Mouse (Mus musculus): ENCODE results near the gene Bcam. TPM values are rescaled to one million over a fixed set of nuclear protein-coding genes. Genes with fewer than 3 reads are reported as not detected.

Bcam gene
- total and polyA plus RNA-seq, 2 experiments from 2014 or later: 12.7 to 19.5 TPM

DNA sequence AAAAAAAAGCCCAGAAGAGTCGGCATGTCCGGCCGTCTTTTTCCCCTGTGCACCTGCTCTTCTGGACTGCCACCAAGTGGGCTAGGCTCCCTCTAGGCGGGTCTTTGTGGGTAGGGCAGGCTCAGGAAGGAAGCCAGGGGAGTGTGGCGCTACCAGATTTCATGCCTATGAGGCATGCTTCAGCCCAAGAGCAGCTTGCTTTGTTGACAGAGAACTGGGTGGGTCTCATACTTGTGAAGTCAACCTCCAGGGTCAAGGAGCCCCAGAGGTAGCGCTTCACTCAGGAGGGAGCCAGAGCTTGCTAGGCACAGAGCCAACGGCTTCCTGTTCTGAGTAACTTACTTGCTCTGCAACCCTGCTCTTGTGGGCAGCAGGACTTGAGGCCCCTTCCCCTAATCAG lies 17.2 kb downstream of the Bcam start:
- H3K36me3 ChIP-seq (ENCODE audit: insufficient read depth): no peaks in the 10 kb centered on the region
- ATAC-seq: no peak
- no peak for DNase-seq
- no peaks in the 10 kb centered on the region for H3K9me3 ChIP-seq (ENCODE audit: low read length)
- TF ChIP-seq CTCF (IDR thresholded peaks at IDR 0.05; ENCODE audit: low read depth): no peak
- no peak overlapping the region for H3K27ac ChIP-seq (ENCODE audit: low read depth, low read length)
- H3K4me3 ChIP-seq (ENCODE audit: low read depth, low read length): no peak overlapping the region
- H3K4me2 ChIP-seq (ENCODE audit: low read depth): no peak overlapping the region
- H3K27me3 ChIP-seq (ENCODE audit: insufficient read depth, low read length): no peaks in the 10 kb centered on the region
- no peak overlapping the region for H3K9ac ChIP-seq
- peaks cover 5% of the 10 kb centered on the region; the same call in 1 of the 2 replicates for H3K4me1 ChIP-seq (ENCODE audit: insufficient read depth)
- 81% methylated on average over 7 of the region's 7 CpGs for WGBS

DNA sequence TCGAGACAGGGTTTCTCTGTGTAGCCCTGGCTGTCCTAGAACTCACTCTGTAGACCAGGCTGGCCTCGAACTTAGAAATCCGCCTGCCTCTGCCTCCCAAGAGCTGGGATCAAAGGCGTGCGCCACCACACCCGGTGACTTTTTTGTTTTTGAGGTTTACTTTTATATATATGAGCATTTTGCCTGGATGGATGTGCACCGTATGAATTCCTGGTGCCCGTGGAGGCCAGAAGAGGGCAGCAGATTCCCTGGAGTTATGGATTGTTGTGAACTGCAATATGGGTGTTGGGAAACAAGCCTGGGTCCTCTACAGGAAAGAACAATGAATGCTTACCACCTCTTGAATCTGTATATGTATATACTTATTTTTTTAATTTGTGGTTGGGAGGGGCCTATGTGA lies 18.2 kb downstream of the Bcam start:
- no peak overlapping the region for H3K4me2 ChIP-seq (ENCODE audit: low read depth)
- peak; percentile 36; the same call in 1 of the 2 replicates for TF ChIP-seq CTCF (IDR thresholded peaks at IDR 0.05; ENCODE audit: low read depth)
- H3K9ac ChIP-seq: no peak overlapping the region
- H3K9me3 ChIP-seq (ENCODE audit: low read length): no peaks in the 10 kb centered on the region
- DNase-seq (no peak), ATAC-seq (no peak)
- no peaks in the 10 kb centered on the region for H3K36me3 ChIP-seq (ENCODE audit: insufficient read depth)
- H3K4me3 ChIP-seq (ENCODE audit: low read depth, low read length): no peak overlapping the region
- no peaks in the 10 kb centered on the region for H3K27me3 ChIP-seq (ENCODE audit: insufficient read depth, low read length)
- no peak overlapping the region for H3K27ac ChIP-seq (ENCODE audit: low read depth, low read length)
- 70% methylated on average over 8 of the region's 8 CpGs for WGBS
- peaks cover 14% of the 10 kb centered on the region for H3K4me1 ChIP-seq (ENCODE audit: insufficient read depth)

DNA sequence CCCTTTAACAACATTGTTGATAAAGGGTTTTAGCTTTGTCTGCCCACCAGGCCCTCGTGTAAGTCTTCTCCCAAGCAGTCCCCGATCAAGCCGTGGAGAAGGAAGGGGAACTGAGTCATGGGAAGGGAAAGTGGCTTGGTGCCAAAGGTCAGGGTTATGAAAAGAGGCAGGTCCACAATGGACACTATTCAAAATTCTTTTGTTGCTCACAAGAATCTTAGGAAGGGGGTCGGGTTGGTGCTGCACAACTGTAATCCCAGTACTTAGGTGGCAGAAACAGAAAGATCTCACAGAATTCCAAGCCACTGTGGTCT lies 19.8 kb downstream of the Bcam start:
- peaks cover 21% of the 10 kb centered on the region for H3K4me1 ChIP-seq (ENCODE audit: insufficient read depth)
- no peak for TF ChIP-seq CTCF (IDR thresholded peaks at IDR 0.05; ENCODE audit: low read depth)
- H3K4me2 ChIP-seq (ENCODE audit: low read depth): no peak overlapping the region
- H3K9ac ChIP-seq: no peak overlapping the region; the same call in 1 of the 2 replicates
- no peaks in the 10 kb centered on the region for H3K36me3 ChIP-seq (ENCODE audit: insufficient read depth)
- no peak overlapping the region for H3K27ac ChIP-seq (ENCODE audit: low read depth, low read length)
- no peaks in the 10 kb centered on the region for H3K27me3 ChIP-seq (ENCODE audit: insufficient read depth, low read length)
- H3K9me3 ChIP-seq (ENCODE audit: low read length): no peaks in the 10 kb centered on the region
- ATAC-seq: no peak
- H3K4me3 ChIP-seq (ENCODE audit: low read depth, low read length): no peak overlapping the region
- no peak for DNase-seq
- 57% methylated on average over 4 of the region's 4 CpGs for WGBS

DNA sequence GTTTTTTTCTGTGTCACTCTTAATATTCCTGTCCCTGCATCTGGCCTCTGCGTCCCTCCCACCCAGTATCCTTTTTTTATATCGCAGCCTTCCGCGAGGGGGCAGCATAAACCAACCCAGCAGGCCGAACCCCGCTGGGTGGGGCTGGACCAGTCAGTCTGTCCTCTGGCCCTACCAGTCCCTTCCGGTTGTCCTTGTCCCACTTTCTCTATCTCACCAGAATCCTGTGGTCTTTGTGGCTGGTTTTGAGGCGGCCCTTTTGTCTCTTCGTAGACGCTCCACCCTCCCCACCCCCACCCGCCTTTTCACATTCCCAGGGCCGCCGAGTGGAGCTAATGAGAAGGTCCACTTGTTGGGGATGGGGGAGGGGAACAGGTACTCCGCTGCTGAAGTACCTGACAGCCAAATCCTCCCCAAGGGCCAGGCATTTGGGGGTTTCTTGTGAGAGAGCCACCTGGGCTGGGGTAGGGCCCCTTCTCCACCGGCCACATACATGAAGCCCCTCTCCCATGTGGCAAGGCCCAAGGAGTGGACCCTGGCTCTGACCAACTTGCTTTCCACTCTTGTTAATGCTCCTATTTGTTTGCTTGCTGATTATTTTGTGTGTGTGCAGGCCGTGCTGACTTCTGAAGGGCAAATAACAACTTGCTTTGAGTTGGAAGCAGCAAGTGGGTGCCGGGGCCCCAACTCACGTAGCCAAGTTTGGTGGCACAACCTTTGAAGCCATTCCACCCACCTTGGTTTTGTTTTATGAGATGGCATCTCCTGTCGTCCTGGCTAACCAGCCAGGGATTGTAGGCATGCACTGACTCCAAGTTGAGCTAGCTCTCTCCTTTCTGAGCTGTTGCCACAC lies 20.4 kb downstream of the Bcam start, which contains the start of gene Nectin2:
Nectin2 (minus strand) TSS at position 267 of the 853 bp plus-strand sequence.
- Histone ChIP-seq H3K4me2 (ENCODE audit: low read depth) (peak within 1 kb of the TSS; percentile 85), H3K4me3 (ENCODE audit: low read depth, low read length) (peak within 1 kb of the TSS; percentile 75), H3K9ac (peak within 1 kb of the TSS; percentile 86), H3K4me1 (ENCODE audit: insufficient read depth) (peaks cover 21% of the 10 kb centered on the region), H3K9me3 (ENCODE audit: low read length) (no peaks in the 10 kb centered on the region), H3K27ac (ENCODE audit: low read depth, low read length) (peak within 1 kb of the TSS; percentile 74), H3K27me3 (ENCODE audit: insufficient read depth, low read length) (no peaks in the 10 kb centered on the region), H3K36me3 (ENCODE audit: insufficient read depth) (no peaks in the 10 kb centered on the region)
- WGBS: 16% methylated on average over 19 of the region's 19 CpGs
- peak; percentile 84 for TF ChIP-seq CTCF (IDR thresholded peaks at IDR 0.05; ENCODE audit: low read depth)
- DNase-seq (peak; percentile 88), ATAC-seq (peak; percentile 73)

DNA sequence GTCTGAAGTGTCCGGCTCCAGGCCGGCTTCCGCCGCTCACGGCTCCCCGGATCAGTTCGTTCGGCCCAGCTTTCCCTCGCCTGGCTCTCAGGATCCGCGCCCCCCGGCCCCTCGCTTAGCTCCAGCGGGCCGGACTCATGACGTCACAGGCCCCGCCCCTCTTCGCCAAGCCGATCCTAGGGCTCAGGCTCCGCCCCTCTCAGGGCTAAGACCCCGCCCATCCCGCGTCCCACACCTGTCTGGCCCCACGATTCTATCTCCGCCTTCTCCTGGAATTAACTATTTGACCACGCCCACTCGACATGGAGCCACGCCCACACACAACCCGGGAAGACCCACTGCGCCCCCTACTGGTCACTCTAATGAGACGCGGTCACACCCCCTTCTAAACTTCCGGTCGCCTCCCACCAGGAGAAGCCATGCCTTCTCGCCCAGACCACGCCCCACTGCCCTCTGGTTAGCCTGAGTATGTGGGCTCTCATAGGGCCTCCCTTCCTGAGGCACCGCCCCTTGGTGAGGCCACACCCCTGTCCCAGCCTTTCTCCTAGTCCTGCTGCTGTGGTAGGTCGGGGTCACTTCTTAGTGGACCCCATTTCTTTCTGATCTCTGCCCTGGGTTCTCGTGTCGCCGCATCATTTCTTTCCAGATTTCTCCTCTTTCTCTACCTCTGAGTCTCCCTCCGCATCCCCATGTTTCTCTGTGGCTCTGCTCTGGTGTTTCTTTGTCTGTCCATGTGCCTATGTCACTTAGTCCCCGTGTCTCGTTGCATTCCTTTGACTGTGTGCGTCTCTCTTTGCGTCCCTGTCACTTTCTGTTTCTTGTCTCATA lies 21.2 kb downstream of the Bcam start:
- DNase-seq: peak; percentile 97
- peak overlapping the region; percentile 75 for H3K4me3 ChIP-seq (ENCODE audit: low read depth, low read length)
- peak; percentile 93 for TF ChIP-seq CTCF (IDR thresholded peaks at IDR 0.05; ENCODE audit: low read depth)
- H3K27ac ChIP-seq (ENCODE audit: low read depth, low read length): peak overlapping the region; percentile 74
- peak overlapping the region; percentile 86 for H3K9ac ChIP-seq
- peak overlapping the region; percentile 85 for H3K4me2 ChIP-seq (ENCODE audit: low read depth)
- WGBS: under 1% methylated on average over 45 of the region's 46 CpGs
- H3K9me3 ChIP-seq (ENCODE audit: low read length): no peaks in the 10 kb centered on the region
- ATAC-seq: peak; percentile 91
- peaks cover 21% of the 10 kb centered on the region for H3K4me1 ChIP-seq (ENCODE audit: insufficient read depth)
- H3K27me3 ChIP-seq (ENCODE audit: insufficient read depth, low read length): no peaks in the 10 kb centered on the region
- no peaks in the 10 kb centered on the region for H3K36me3 ChIP-seq (ENCODE audit: insufficient read depth)

DNA sequence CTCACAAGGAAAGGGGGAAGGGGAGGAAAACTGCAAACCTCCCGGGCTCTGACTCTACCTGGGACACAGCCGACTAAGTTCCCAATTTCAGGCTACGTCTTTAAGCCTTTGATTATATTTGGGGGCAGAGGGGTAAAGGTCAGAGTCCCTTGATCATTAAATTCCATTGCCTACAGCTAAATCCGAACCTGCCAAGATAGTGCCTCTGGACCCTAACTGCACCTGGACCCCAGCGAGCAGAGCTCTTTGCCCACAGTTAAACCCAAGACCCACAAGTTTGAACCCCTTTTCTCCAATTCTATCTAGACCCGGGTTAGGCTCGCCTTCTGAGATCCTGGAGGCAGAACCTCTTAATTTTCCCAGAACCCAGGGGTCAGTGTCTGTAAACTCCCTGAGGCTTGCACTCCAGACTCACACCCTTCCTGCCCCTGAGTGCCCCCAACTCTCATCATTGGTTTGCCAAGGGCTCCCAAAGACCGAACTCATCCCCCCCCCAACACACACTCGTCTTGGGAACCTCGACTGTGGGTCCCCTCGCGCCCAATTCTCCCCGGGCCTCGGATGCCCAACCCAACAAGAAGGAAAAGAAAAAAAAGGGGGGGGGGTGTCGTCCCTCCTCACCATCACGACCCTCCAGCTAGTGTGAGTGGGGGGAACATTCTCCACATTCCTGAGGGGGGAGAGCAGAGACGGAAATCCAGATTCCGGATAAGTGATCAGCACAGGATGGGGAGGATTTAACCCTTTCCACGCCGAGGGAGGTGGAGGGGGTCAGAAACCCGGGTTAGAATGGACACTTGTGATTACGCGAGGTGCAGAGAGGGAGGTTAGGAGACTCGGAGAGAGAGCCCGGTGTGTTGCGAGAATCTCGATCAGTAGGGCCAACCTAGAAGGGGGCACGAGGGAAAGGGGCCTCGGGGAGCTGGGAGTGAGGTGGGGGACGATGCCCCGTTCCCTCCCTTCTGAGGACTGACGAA lies 22.3 kb downstream of the Bcam start:
- Histone ChIP-seq H3K36me3 (ENCODE audit: insufficient read depth) (peaks cover 5% of the 10 kb centered on the region), H3K9ac (peak overlapping the region; percentile 86), H3K4me1 (ENCODE audit: insufficient read depth) (peaks cover 21% of the 10 kb centered on the region), H3K27ac (ENCODE audit: low read depth, low read length) (peak overlapping the region; percentile 72), H3K4me2 (ENCODE audit: low read depth) (peak overlapping the region; percentile 85), H3K9me3 (ENCODE audit: low read length) (no peaks in the 10 kb centered on the region), H3K4me3 (ENCODE audit: low read depth, low read length) (peak overlapping the region; percentile 75), H3K27me3 (ENCODE audit: insufficient read depth, low read length) (no peaks in the 10 kb centered on the region)
- TF ChIP-seq CTCF (IDR thresholded peaks at IDR 0.05; ENCODE audit: low read depth): no peak
- WGBS: 1% methylated on average over 32 of the region's 32 CpGs
- ATAC-seq (peak; percentile 6), DNase-seq (peak; percentile 11)
